Mouse (Mus musculus) midbrain, postnatal 0 days (tissue): ENCODE measurements around the gene Hspg2. TPM values are rescaled to one million over a fixed set of nuclear protein-coding genes. Genes with fewer than 3 reads are reported as not detected.

Experiments
- ATAC-seq: fragments of 200-750 bp; cut with Nextera tagmentation; 2 replicates; pipeline ENCODE4 v1.8.0; 2017; ENCODE audit warnings: moderate number of reproducible peaks, mild to moderate bottlenecking, moderate TSS enrichment, moderate library complexity; ENCODE audit not compliant: low FRiP score
- DNase-seq: peaks from one replicate; pipeline ENCODE4 v3.0.0-alpha.2; 2015; ENCODE audit warnings: low spot score
- H3K27ac ChIP-seq: fragments of 300-500 bp; sonication (generic); 2 replicates; pipeline ENCODE4 v1.5.1; 2014; ENCODE audit warnings: low read depth, mild to moderate bottlenecking, low read length, mixed read lengths
- H3K27me3 ChIP-seq: fragments of 300-500 bp; sonication (generic); 2 replicates; pipeline ENCODE4 v1.6.1; 2014; ENCODE audit warnings: low read length, control low read depth, mixed read lengths; ENCODE audit not compliant: insufficient read depth
- H3K36me3 ChIP-seq: fragments of 300-500 bp; sonication (generic); 2 replicates; pipeline ENCODE4 v1.6.1; 2014; ENCODE audit warnings: low read length, control low read depth, mixed read lengths; ENCODE audit not compliant: insufficient read depth
- H3K4me1 ChIP-seq: fragments of 300-500 bp; sonication (generic); 2 replicates; pipeline ENCODE4 v1.6.1; 2014; ENCODE audit warnings: mild to moderate bottlenecking, control low read depth, antibody characterized with exemption, low read length, mixed read lengths; ENCODE audit not compliant: insufficient read depth
- H3K4me2 ChIP-seq: fragments of 300-500 bp; sonication (generic); 2 replicates; pipeline ENCODE4 v1.6.1; 2014; ENCODE audit warnings: low read depth, mild to moderate bottlenecking, low read length, mixed read lengths; ENCODE audit not compliant: poor library complexity, severe bottlenecking
- H3K4me3 ChIP-seq: fragments of 300-500 bp; sonication (generic); 2 replicates; pipeline ENCODE4 v1.5.1; 2014; ENCODE audit warnings: low read depth, mild to moderate bottlenecking, low read length, moderate library complexity
- H3K9ac ChIP-seq: fragments of 300-500 bp; sonication (generic); replicated peaks from 2 replicates; pipeline ENCODE4 v1.6.1; 2014; ENCODE audit warnings: mild to moderate bottlenecking, low read length, moderate library complexity, mixed read lengths; ENCODE audit not compliant: poor library complexity, severe bottlenecking
- H3K9me3 ChIP-seq: fragments of 300-500 bp; sonication (generic); 2 replicates; pipeline ENCODE4 v1.6.1; 2016; ENCODE audit warnings: low read length, control low read depth
- CTCF ChIP-seq: IDR thresholded peaks from 2 replicates; pipeline ENCODE4 v1.5.1; 2016; ENCODE audit warnings: antibody characterized with exemption, mild to moderate bottlenecking
- WGBS: fragments of 180-500 bp; shearing (Covaris S2); extraction: QIAGEN DNeasy Blood & Tissue Kit; methylation state at CpG from one replicate; pipeline ENCODE4 v1.1.7; 2014; 5-methylcytosine and 5-hydroxymethylcytosine counted together
- polyA plus RNA-seq: library from polyadenylated mRNA; unstranded; fragments of >200 nt; fragmentation: Nextera tagmentation; extraction: Ambion mirVana; gene quantifications from 2 replicates; pipeline ENCODE4 v1.2.1, GENCODE M21; 2015
- total RNA-seq: library from RNA; depleted of rRNA; stranded (reverse); fragments of >200 nt; gene quantifications from 2 replicates; pipeline ENCODE4 v1.2.3, GENCODE M21; 2014

Gene Hspg2
- total and polyA plus RNA-seq, 2 experiments from 2014 or later = 2.2 to 30.5 TPM

- H3K27me3 ChIP-seq = no peaks in the 10 kb centered on the region
- no peaks in the 10 kb centered on the region for H3K9me3 ChIP-seq
- H3K4me3 ChIP-seq = no peak overlapping the region
- 82% methylated on average over 6 of the region's 6 CpGs for WGBS
- no peak for TF ChIP-seq CTCF
- H3K4me1 ChIP-seq = no peaks in the 10 kb centered on the region
- H3K36me3 ChIP-seq = no peaks in the 10 kb centered on the region
- H3K4me2 ChIP-seq = no peak overlapping the region
- no peak overlapping the region for H3K27ac ChIP-seq
- ATAC-seq (no peak), DNase-seq (no peak)
- H3K9ac ChIP-seq = no peak overlapping the region
Observed at GRCm38 (mm10) chr4:137503509-137503971, 35.0 kb downstream of the Hspg2 start.

GRCm38 (mm10) chr4:137506629-137507028 lies 38.1 kb downstream of the Hspg2 start:
- Histone ChIP-seq H3K4me2 (no peak overlapping the region), H3K27ac (no peak overlapping the region), H3K9me3 (no peaks in the 10 kb centered on the region), H3K4me3 (no peak overlapping the region), H3K27me3 (no peaks in the 10 kb centered on the region), H3K36me3 (no peaks in the 10 kb centered on the region), H3K9ac (no peak overlapping the region), H3K4me1 (no peaks in the 10 kb centered on the region)
- 93% methylated on average over 10 of the region's 10 CpGs for WGBS
- no peak for DNase-seq
- ATAC-seq = no peak
- no peak for TF ChIP-seq CTCF

DNA sequence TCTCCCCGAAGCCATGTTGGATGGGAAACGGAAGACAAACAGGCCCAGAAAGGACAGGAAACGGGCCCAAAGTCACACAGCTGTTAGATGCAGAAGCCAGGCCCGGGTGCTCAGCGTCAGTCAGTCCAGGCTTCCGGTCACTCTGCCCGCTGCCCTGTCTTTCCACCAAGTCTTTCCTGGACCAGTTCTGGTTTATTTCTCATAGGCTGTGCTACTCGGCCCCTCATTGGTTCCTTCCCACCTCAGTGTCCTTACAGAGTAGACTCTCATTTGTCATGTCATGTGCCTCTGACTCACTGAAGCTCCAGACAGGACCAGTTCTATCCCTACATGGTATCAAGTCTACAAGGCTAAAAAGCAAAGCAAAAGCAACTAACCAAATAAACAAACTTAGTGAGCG lies 41.0 kb downstream of the Hspg2 start:
- H3K36me3 ChIP-seq = no peaks in the 10 kb centered on the region
- H3K27me3 ChIP-seq = no peaks in the 10 kb centered on the region
- WGBS = 90% methylated on average over 9 of the region's 9 CpGs
- H3K4me3 ChIP-seq = no peak overlapping the region
- ATAC-seq (no peak), DNase-seq (no peak)
- no peak overlapping the region for H3K9ac ChIP-seq
- H3K9me3 ChIP-seq = no peaks in the 10 kb centered on the region
- H3K27ac ChIP-seq = no peak overlapping the region
- TF ChIP-seq CTCF = no peak
- H3K4me2 ChIP-seq = no peak overlapping the region
- H3K4me1 ChIP-seq = no peaks in the 10 kb centered on the region

- peak; percentile 30 for DNase-seq
Observed at GRCm38 (mm10) chr4:137510021-137510696, 41.6 kb downstream of the Hspg2 start.

DNA sequence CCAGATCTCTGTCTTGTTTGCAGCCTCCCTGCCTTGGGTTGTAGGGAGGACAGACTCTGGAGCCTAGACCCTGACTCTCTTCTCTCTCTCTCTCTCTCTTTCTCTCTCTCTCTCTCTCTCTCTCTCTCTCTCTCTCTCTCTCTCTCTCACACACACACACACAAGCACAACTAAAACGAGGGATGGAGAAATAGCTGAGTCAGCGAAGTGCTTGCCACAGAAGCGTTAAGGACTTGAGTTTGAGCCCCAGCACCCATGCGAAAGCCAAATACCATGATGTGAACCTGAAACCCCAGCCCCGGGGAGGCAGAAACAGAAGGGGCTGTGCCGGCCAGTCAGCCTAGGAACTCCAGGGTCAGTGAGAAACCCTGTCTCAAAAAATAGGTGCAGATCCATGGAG lies 44.3 kb downstream of the Hspg2 start:
- Histone ChIP-seq H3K36me3 (no peaks in the 10 kb centered on the region), H3K9ac (no peak overlapping the region), H3K27me3 (no peaks in the 10 kb centered on the region), H3K27ac (no peak overlapping the region), H3K4me3 (no peak overlapping the region), H3K4me2 (no peak overlapping the region), H3K9me3 (no peaks in the 10 kb centered on the region), H3K4me1 (no peaks in the 10 kb centered on the region)
- 84% methylated on average over 6 of the region's 6 CpGs for WGBS
- no peak for TF ChIP-seq CTCF
- ATAC-seq (no peak), DNase-seq (no peak)

More at GRCm38 (mm10) chr4:137510021-137510696, 41.6 kb downstream of the Hspg2 start:
- H3K36me3 ChIP-seq = no peaks in the 10 kb centered on the region
- H3K4me1 ChIP-seq = no peaks in the 10 kb centered on the region
- ATAC-seq = 0 out of 2 replicates have a peak, but pooled peaks have one; percentile 41
- 72% methylated on average over 15 of the region's 15 CpGs for WGBS
- H3K9me3 ChIP-seq = no peaks in the 10 kb centered on the region
- H3K4me2 ChIP-seq = no peak overlapping the region
- H3K4me3 ChIP-seq = no peak overlapping the region
- no peak for TF ChIP-seq CTCF
- H3K9ac ChIP-seq = no peak overlapping the region
- no peak overlapping the region for H3K27ac ChIP-seq
- H3K27me3 ChIP-seq = no peaks in the 10 kb centered on the region

DNA sequence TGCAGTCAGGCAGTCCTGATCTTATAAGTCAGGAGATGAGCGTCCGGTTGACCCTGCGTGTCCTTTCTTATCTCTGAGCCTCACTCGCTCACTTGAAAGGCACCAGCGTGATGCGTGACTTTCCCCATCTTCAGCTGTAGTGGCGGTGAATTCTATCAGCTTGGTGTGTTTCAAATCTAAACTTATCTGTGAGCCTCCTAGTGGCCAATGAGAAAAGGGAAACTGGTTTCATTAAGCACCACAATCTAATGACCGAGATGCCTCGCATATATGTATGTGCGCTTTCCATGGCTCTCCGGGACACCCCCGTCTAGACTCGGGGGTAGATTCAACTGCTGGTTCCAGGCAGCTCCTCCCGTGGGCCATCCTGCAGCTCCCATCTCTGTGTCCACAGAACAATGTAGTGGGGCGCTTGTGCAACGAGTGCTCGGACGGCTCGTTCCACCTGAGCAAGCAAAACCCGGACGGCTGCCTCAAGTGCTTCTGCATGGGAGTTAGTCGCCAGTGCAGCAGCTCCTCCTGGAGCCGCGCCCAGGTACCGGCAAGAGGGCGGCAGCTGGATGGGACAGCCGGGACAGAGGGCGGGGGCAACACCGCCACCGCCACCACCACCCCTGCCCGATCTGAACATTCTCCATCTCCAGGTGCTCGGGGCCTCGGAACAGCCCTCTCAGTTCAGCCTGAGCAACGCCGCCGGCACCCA lies 49.6 kb downstream of the Hspg2 start:
- Histone ChIP-seq H3K27me3 (no peaks in the 10 kb centered on the region), H3K36me3 (no peaks in the 10 kb centered on the region), H3K4me3 (no peak overlapping the region), H3K4me2 (no peak overlapping the region), H3K9me3 (no peaks in the 10 kb centered on the region), H3K27ac (no peak overlapping the region), H3K9ac (no peak overlapping the region), H3K4me1 (no peaks in the 10 kb centered on the region)
- 91% methylated on average over 34 of the region's 36 CpGs for WGBS
- TF ChIP-seq CTCF = peak; percentile 26
- no peak for ATAC-seq
- no peak for DNase-seq
